Mouse (Mus musculus) megakaryocyte, embryonic 14.5 days (primary cell): Measurements from ENCODE around the gene Nr5a2.

Experiments used
- FLI1 ChIP-seq: IDR thresholded peaks from 2 replicates; pipeline ENCODE4 v1.6.1; 2012; ENCODE audit warnings: low read length, inconsistent platforms, mixed read lengths
- GATA1 ChIP-seq: IDR thresholded peaks from 3 replicates; pipeline ENCODE4 v1.6.1; 2012; ENCODE audit warnings: mixed read lengths, low read length, inconsistent platforms, borderline replicate concordance

- TF ChIP-seq GATA1 = no peak
- no peak for TF ChIP-seq FLI1
Observed at GRCm38 (mm10) chr1:136898130-136898529, 62.1 kb downstream of the Nr5a2 start.
